Mouse (Mus musculus) left cerebral cortex, adult 2 months (tissue): ENCODE results near the gene Abtb2. TPM values are rescaled to one million over a fixed set of nuclear protein-coding genes. Genes with fewer than 3 reads are reported as not detected.

ENCODE experiments used
- DNase-seq, 2 experiments: peaks; one replicate each; pipeline ENCODE4 v3.0.0; 2021 to 2022; ENCODE audit warnings: low spot score in 2 of 2, mixed read lengths in 1 of 2; ENCODE audit errors: extremely low spot score in 1 of 2
- H3K27ac ChIP-seq: fragments of 200-600 bp; 2 replicates; pipeline ENCODE4 v1.8.1; 2022
- H3K4me3 ChIP-seq: fragments of 200-600 bp; 2 replicates; pipeline ENCODE4 v1.8.1; 2022
- CTCF ChIP-seq: fragments of 200-600 bp; IDR thresholded peaks from 2 replicates; pipeline ENCODE4 v1.8.1; 2022; ENCODE audit warnings: antibody characterized with exemption, mild to moderate bottlenecking, moderate library complexity
- intact Hi-C: fragments of 180-260 bp; cut with DNase I; formaldehyde crosslinking; loops from one replicate; pipeline ENCODE4 v1.15.1; 2025
- total RNA-seq, 2 experiments: library from RNA; stranded (reverse); gene quantifications; 2 replicates each; pipeline ENCODE4 v1.2.3; 2021

The Abtb2 gene
- total RNA-seq, 2 experiments from 2014 or later, result 8.1 to 9.7 TPM

- intact Hi-C loops, result no loop called here
- no peak overlapping the region for H3K4me3 ChIP-seq
- no peak for TF ChIP-seq CTCF
- no peak overlapping the region for H3K27ac ChIP-seq
- no peak for DNase-seq
Measured at GRCm38 (mm10) chr2:103629956-103630355, 63.8 kb downstream of the Abtb2 start.

DNA sequence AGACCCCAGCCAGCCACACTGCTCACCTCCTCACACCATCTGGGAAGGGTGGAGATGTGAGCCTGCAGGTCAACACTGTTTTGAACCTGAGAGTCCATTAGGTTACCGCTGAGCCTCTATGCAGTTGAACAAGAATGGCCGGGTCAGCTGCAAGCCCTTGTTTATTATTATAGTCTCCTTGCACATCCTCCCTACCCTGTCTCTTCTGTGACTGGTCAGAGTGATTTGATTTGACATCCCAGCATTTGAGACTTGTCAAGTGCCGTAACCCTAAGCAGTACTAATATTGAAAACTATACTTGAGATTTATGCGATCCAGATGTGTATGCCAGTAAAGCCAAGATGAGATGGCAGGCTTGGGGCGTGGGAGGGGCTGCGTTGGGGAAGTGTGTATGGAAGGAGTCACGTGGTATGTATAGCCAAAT, 65.2 kb downstream of the Abtb2 start:
- H3K27ac ChIP-seq, result no peak overlapping the region
- no peak for TF ChIP-seq CTCF
- no peak for DNase-seq
- intact Hi-C loops, result no loop called here
- no peak overlapping the region for H3K4me3 ChIP-seq

DNA sequence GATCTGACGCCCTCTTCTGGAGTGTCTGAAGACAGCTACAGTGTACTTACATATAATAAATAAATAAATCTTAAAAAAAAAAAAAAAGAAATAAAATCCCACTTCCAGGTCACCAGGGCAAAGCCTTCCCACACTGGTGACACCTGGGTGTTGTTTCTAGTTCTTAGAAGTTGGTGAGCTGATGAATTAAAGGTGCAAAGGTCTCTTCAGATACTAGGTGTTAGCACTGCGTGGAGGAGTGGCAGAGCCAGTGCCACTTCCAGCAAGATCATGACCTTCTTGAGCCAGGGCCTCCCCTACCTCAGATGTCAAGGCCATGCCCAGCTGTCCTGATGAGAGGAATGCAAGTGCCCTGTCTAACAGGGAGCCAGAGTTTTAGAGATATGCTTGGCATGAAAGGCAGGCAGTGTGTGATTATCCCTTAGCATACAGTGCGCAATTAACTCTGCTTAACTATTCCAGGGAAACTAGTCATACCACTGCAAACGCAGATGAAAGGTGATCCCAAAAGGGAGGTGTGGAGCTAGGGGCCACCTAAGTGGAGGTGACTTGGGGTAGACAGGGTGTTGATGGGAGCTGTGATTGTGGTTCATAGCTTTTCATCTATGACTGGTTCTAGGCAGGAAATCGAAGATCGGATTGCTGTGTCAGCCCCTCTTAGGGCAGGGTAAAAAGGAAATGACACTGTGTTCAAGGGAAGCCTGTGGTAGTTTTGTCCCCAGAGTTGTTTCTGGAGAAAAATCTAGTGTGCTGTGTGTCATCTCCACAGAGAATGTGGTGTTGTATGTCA, 66.2 kb downstream of the Abtb2 start:
- Histone ChIP-seq H3K27ac (no peak overlapping the region), H3K4me3 (no peak overlapping the region)
- DNase-seq, result no peak
- intact Hi-C loops, result no loop called here
- TF ChIP-seq CTCF, result no peak; the same call in 1 of the 2 replicates

DNA sequence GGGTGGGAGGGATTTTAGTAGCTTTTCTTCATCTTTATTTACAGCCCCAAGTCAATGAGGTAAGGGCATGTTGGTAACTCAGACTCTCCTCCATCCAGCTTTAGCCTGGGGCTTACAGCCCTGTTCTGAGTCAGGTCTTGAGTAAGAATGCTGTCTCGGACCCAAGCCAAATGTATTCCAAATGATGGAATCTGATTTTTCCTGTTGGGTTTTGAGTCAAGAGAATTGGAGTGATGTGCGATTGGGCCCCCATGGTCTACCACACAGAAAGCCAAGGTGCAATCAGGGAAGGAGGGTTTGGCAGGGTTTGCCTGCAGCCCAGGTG, 66.8 kb downstream of the Abtb2 start:
- no peak for TF ChIP-seq CTCF
- no peak for DNase-seq
- Histone ChIP-seq H3K4me3 (no peak overlapping the region), H3K27ac (no peak overlapping the region)
- intact Hi-C loops, result no loop called here

GRCm38 (mm10) chr2:103635731-103636487, 69.8 kb downstream of the Abtb2 start:
- no peak for TF ChIP-seq CTCF
- no peak for DNase-seq
- intact Hi-C loops, result no loop called here
- H3K27ac ChIP-seq, result no peak overlapping the region
- no peak overlapping the region for H3K4me3 ChIP-seq

GRCm38 (mm10) chr2:103637385-103637784, 71.3 kb downstream of the Abtb2 start:
- no peak overlapping the region for H3K4me3 ChIP-seq
- H3K27ac ChIP-seq, result no peak overlapping the region
- no peak for TF ChIP-seq CTCF
- intact Hi-C loops, result no loop called here
- DNase-seq, result no peak

GRCm38 (mm10) chr2:103637943-103638342, 71.8 kb downstream of the Abtb2 start:
- no peak overlapping the region for H3K4me3 ChIP-seq
- intact Hi-C loops, result no loop called here
- H3K27ac ChIP-seq, result no peak overlapping the region
- DNase-seq, result no peak
- TF ChIP-seq CTCF, result no peak

DNA sequence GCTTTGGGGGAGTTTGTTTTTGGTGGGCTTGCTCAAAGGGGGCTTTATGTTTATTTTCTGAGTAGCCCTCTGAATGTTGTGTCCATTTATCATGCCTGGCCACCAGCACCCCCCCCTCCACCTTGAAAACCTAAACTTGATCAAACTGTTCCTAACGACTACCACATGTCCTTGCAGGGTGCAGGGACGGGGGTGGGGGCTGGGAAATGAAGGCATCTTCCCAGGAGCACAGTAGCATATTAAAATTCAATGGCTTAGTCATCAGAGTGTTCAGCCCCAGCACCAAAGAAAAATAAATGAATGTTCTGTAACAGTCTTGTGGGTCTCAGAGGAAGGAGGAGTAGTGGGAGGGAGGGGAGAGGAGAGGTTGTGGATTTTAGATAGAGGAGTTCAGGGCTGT, 73.6 kb downstream of the Abtb2 start:
- DNase-seq, result no peak
- intact Hi-C loops, result loop anchor here (5.0 kb wide), 1 partner anchor 72 kb away; the partner anchor contains the start of gene Abtb2

DNA sequence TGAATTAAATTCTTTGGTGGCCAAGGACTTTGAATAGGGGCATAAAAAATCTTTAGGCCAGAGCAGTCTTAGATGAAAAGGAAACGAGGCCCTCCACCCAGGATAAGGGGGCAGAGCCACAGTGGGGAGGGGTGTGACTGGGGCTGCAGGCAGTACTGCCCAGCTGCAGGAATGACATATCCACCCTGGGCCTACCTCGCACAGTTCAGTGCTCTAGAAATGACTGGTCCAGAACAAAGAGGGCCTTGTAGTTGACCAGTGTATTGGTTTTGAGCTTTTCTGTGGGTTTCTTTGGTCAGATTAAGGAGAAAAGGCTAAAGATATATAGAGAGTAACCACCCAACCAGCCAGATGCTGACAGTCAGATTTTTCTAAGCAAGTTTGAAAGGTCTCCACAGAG, 74.8 kb downstream of the Abtb2 start:
- Histone ChIP-seq H3K27ac (no peak overlapping the region), H3K4me3 (no peak overlapping the region)
- intact Hi-C loops, result loop anchor here (5.0 kb wide), 1 partner anchor 74 kb away; the partner anchor contains the start of gene Abtb2
- DNase-seq, result no peak
- no peak for TF ChIP-seq CTCF

More for the DNA sequence above, 73.6 kb downstream of the Abtb2 start:
- H3K4me3 ChIP-seq, result no peak overlapping the region
- no peak overlapping the region for H3K27ac ChIP-seq
- no peak for TF ChIP-seq CTCF

GRCm38 (mm10) chr2:103643584-103644211, 77.6 kb downstream of the Abtb2 start:
- H3K27ac ChIP-seq, result peak overlapping the region; percentile 7; the same call in 1 of the 2 replicates
- no peak for DNase-seq
- peak; percentile 11 for TF ChIP-seq CTCF
- intact Hi-C loops, result loop anchor here (5.0 kb wide), 1 partner anchor 76 kb away; the partner anchor contains the start of gene Abtb2
- H3K4me3 ChIP-seq, result no peak overlapping the region

- intact Hi-C loops, result loop anchor here (5.0 kb wide), 1 partner anchor 77 kb away; the partner anchor contains the start of gene Abtb2
- no peak for TF ChIP-seq CTCF
Measured at GRCm38 (mm10) chr2:103644418-103644817, 78.3 kb downstream of the Abtb2 start.

More at GRCm38 (mm10) chr2:103644418-103644817, 78.3 kb downstream of the Abtb2 start:
- H3K4me3 ChIP-seq, result no peak overlapping the region
- no peak for DNase-seq
- no peak overlapping the region; the same call in 1 of the 2 replicates for H3K27ac ChIP-seq
